Mouse (Mus musculus) kidney, adult 2 months (tissue): ENCODE results near the gene Fyn.

Experiments used
- CTCF ChIP-seq: fragments of 200-500 bp; conservative IDR thresholded peaks from 2 replicates; pipeline ENCODE4 v1.5.1; 2011; ENCODE audit warnings: low read depth, mild to moderate bottlenecking, control low read depth, low read length, moderate library complexity, mixed read lengths; ENCODE audit not compliant: insufficient read depth, insufficient read length
- POLR2A ChIP-seq: fragments of 200-500 bp; IDR thresholded peaks from one replicate; pipeline ENCODE4 v1.6.1; 2011; ENCODE audit warnings: low read depth, low read length, control low read depth

DNA sequence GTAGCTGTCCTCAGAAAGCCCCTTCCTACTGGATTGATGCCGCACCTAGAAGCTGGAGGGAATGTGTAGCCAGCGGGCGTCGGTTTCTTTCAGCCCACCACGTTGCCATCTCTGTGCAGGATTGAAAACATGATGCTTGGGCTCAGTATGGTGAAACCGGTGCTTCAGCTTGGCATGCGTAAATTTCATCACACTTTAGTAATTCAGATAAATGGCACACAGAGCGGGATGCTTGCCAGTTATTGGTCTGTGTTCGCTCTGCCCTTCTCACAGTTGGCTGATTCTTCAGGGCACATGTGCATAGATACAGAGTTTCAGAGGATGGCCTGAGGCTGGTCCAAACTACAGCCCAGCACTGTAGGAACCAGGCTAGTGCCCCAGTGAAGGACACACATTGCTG, 53.1 kb downstream of the Fyn start:
- TF ChIP-seq CTCF (no peak), POLR2A (no peak)
